Mouse (Mus musculus) liver, adult 2 months (tissue): Measurements from ENCODE around the gene Nfix. TPM values are rescaled to one million over a fixed set of nuclear protein-coding genes. Genes with fewer than 3 reads are reported as not detected.

Experiments
- DNase-seq: peaks from one replicate; pipeline ENCODE4 v3.0.0-alpha.2; 2011; ENCODE audit warnings: low read depth, low spot score; ENCODE audit errors: extremely low read depth
- H3K27ac ChIP-seq: fragments of 200-500 bp; replicated peaks from 2 replicates; pipeline ENCODE4 v1.5.1; 2012; ENCODE audit warnings: low read depth, mild to moderate bottlenecking, control low read depth, inconsistent platforms, low read length; ENCODE audit not compliant: insufficient read depth
- H3K27me3 ChIP-seq: fragments of 200-500 bp; 2 replicates; pipeline ENCODE4 v1.6.1; 2012; ENCODE audit warnings: mild to moderate bottlenecking, moderate library complexity, low read length, inconsistent platforms; ENCODE audit not compliant: control insufficient read depth, insufficient read depth
- H3K36me3 ChIP-seq: fragments of 200-500 bp; 2 replicates; pipeline ENCODE4 v1.6.1; 2012; ENCODE audit warnings: low read length, inconsistent platforms; ENCODE audit not compliant: control insufficient read depth, insufficient read depth
- H3K4me1 ChIP-seq: fragments of 200-500 bp; 2 replicates; pipeline ENCODE4 v1.6.1; 2011; ENCODE audit warnings: low read length; ENCODE audit not compliant: control insufficient read depth, insufficient read depth
- H3K4me3 ChIP-seq: fragments of 200-500 bp; 2 replicates; pipeline ENCODE4 v1.5.1; 2011; ENCODE audit warnings: low read depth, mild to moderate bottlenecking, control low read depth, low read length, moderate library complexity; ENCODE audit not compliant: insufficient read depth
- H3K79me2 ChIP-seq: fragments of 200-500 bp; 2 replicates; pipeline ENCODE4 v1.6.1; 2012; ENCODE audit warnings: inconsistent platforms, mild to moderate bottlenecking, low read length, moderate library complexity; ENCODE audit not compliant: control insufficient read depth, insufficient read depth
- H3K9ac ChIP-seq: fragments of 200-500 bp; 2 replicates; pipeline ENCODE4 v1.6.1; 2012; ENCODE audit warnings: low read depth, mild to moderate bottlenecking, control low read depth, inconsistent platforms, low read length
- CTCF ChIP-seq: fragments of 200-500 bp; IDR thresholded peaks from 2 replicates; pipeline ENCODE4 v1.5.1; 2011; ENCODE audit warnings: low read depth, low read length, control low read depth
- POLR2A ChIP-seq: fragments of 200-500 bp; IDR thresholded peaks from 2 replicates; pipeline ENCODE4 v1.6.1; 2011; ENCODE audit warnings: low read length, control low read depth; ENCODE audit not compliant: insufficient read depth; ENCODE audit errors: extremely low read depth
- WGBS: fragments of 180-500 bp; shearing (Covaris S2); methylation state at CpG from one replicate; pipeline ENCODE4 v1.1.7; 2018; 5-methylcytosine and 5-hydroxymethylcytosine counted together
- polyA plus RNA-seq: library from polyadenylated mRNA; depleted of rRNA; stranded (reverse); fragments of >200 nt; gene quantifications from 2 replicates; pipeline ENCODE4 v1.2.3, GENCODE M21; 2012
- total RNA-seq: library from RNA; depleted of rRNA; stranded (reverse); fragments of >200 nt; gene quantifications from 2 replicates; pipeline ENCODE4 v1.2.3, GENCODE M21; 2014

Nfix gene
- total and polyA plus RNA-seq, 2 experiments: 20.7 to 32.9 TPM

DNA sequence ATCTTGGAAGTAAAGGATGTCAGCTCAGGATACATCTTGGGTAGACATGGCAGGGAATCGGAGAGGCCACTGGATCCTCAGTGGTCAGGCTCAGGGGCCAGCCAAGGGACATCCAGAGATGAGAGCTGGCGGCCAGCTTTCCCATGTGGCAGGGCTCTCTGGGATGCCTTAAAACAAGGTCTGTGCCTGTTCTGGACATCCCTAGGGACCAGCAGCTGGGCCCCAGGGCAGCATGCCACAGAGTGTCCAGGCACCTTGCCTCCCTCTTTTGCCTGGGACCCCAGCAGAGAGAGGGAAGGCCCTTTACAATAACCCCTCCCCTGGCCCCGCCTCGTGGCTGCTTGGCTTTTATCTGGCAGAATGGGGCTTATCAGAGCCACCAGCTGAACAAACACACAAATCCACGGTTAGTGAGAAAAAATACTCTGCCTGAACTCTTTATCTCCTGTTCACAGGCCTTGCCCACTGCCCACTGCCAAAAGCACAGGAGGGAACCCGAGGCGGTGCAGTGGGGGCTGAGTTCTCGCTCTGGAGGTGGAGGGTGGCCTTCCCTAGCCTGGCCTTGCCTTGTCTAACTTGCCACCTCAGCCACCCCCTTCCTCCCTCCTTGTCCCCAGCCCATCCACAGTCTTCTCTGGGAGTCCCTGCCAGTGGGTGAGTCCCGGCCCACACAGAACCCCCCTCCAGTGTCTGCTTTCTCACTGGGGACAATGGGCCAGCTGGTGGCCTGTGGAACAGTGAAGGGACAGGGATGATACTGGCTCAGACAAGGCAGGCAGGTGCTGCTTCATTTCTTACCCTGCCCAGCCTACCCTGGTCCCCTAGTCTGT, 69.4 kb downstream of the Nfix start:
- H3K36me3 ChIP-seq: no peaks in the 10 kb centered on the region
- no peak overlapping the region; the same call in 1 of the 2 replicates for H3K9ac ChIP-seq
- DNase-seq: no peak
- H3K27ac ChIP-seq: 0 out of 2 replicates have a peak overlapping the region, but pooled peaks have one; percentile 9
- peaks cover 24% of the 10 kb centered on the region for H3K79me2 ChIP-seq
- WGBS: 48% methylated on average over 9 of the region's 9 CpGs
- TF ChIP-seq POLR2A: no peak
- TF ChIP-seq CTCF: no peak
- H3K4me3 ChIP-seq: no peak overlapping the region
- peaks cover 23% of the 10 kb centered on the region for H3K4me1 ChIP-seq
- H3K27me3 ChIP-seq: no peaks in the 10 kb centered on the region

GRCm38 (mm10) chr8:84729921-84730362, 70.2 kb downstream of the Nfix start:
- no peaks in the 10 kb centered on the region for H3K36me3 ChIP-seq
- DNase-seq: no peak
- H3K4me3 ChIP-seq: no peak overlapping the region
- peaks cover 31% of the 10 kb centered on the region for H3K4me1 ChIP-seq
- H3K27me3 ChIP-seq: no peaks in the 10 kb centered on the region
- 80% methylated on average over 16 of the region's 16 CpGs for WGBS
- H3K79me2 ChIP-seq: peaks cover 18% of the 10 kb centered on the region
- peak overlapping the region; percentile 30; the same call in 1 of the 2 replicates for H3K27ac ChIP-seq
- TF ChIP-seq POLR2A (no peak), CTCF (no peak)
- no peak overlapping the region for H3K9ac ChIP-seq

GRCm38 (mm10) chr8:84728474-84728873, 71.7 kb downstream of the Nfix start:
- H3K9ac ChIP-seq: no peak overlapping the region

DNA sequence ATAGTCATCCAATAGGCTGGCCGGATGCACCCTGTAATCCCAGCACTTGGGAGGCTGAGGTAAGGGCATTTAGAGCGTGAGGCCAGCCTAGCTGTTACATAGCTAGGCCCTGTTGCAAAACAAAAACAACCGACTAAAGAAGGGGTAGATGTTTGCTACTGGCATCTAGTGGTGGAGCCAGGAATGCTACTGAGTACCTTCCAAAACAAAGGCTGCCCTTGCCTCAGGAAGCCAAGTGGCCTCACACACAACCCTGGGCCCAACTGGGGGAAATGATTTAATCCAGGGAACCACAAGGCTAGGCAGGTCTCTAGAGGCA, 74.2 kb downstream of the Nfix start:
- DNase-seq: peak; percentile 88
- Histone ChIP-seq H3K79me2 (no peaks in the 10 kb centered on the region), H3K27me3 (no peaks in the 10 kb centered on the region), H3K27ac (peak overlapping the region; percentile 91), H3K9ac (peak overlapping the region; percentile 55), H3K36me3 (peaks cover 1% of the 10 kb centered on the region; the same call in 1 of the 2 replicates), H3K4me3 (no peak overlapping the region), H3K4me1 (peaks cover 42% of the 10 kb centered on the region)
- TF ChIP-seq POLR2A: no peak
- TF ChIP-seq CTCF: peak; percentile 39
- WGBS: 9% methylated on average over 3 of the region's 3 CpGs

More at GRCm38 (mm10) chr8:84728474-84728873, 71.7 kb downstream of the Nfix start:
- no peak for TF ChIP-seq POLR2A
- TF ChIP-seq CTCF: no peak
- no peak overlapping the region for H3K4me3 ChIP-seq
- H3K27ac ChIP-seq: no peak overlapping the region
- H3K79me2 ChIP-seq: peaks cover 8% of the 10 kb centered on the region
- no peak for DNase-seq
- H3K4me1 ChIP-seq: peaks cover 46% of the 10 kb centered on the region
- 98% methylated on average over 3 of the region's 3 CpGs for WGBS
- H3K36me3 ChIP-seq: no peaks in the 10 kb centered on the region
- no peaks in the 10 kb centered on the region for H3K27me3 ChIP-seq

DNA sequence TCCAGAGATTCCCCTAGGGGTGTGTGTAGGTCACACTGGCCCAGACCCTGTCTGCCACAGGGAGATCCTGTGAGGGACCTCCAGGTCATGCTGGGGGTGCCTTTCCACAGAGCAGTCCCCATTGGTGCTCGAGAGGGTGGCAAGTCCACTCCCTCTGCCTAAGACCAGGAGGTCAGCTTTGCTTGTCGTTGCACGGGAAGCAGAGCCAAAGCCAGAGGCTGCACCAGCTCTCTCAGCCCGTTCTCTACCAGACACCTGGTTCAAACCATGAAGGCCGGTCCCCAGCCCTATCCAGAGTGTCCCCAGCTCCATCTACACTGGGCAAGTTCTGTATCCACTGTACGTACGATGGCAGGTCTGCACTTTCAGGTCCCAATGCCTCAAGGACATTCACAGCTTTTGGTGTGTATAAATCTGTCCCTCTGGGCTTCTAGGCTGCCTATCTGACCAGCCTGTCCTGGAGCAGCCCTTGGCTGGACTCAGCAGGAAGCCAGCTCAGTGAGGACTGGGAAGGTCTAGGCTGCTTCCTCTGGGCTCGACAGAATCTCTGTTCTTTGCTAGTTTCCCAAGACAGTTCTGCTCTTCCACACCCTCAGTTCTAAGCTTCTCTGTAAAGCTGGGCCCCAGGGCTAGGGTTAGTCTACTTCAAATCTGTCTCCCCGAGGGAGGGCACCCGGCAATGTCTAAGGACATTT, 74.8 kb downstream of the Nfix start:
- TF ChIP-seq POLR2A (no peak), CTCF (no peak)
- Histone ChIP-seq H3K79me2 (no peaks in the 10 kb centered on the region), H3K36me3 (peaks cover 3% of the 10 kb centered on the region; the same call in 1 of the 2 replicates), H3K4me3 (no peak overlapping the region), H3K4me1 (peaks cover 42% of the 10 kb centered on the region), H3K27me3 (no peaks in the 10 kb centered on the region), H3K9ac (peak overlapping the region; percentile 55), H3K27ac (peak overlapping the region; percentile 91)
- DNase-seq: peak; percentile 80
- WGBS: 30% methylated on average over 10 of the region's 10 CpGs
